Mouse (Mus musculus): ENCODE data around the gene Ppp1r36.

GRCm38 (mm10) chr12:76403886-76404537 is 13.3 kb upstream of the Ppp1r36 start, which contains the start of gene Hspa2:
- TF ChIP-seq CTCF (IDR thresholded peaks at IDR 0.05; ENCODE audit: extremely low read depth, insufficient read depth, low read length) (no peak), POLR2A (IDR thresholded peaks at IDR 0.05; ENCODE audit: extremely low read depth, insufficient read depth, low read length) (peak; percentile 99)
